Mouse (Mus musculus) embryonic facial prominence, embryonic 11.5 days (tissue): ENCODE measurements around the gene Fermt3. TPM values are rescaled to one million over a fixed set of nuclear protein-coding genes. Genes with fewer than 3 reads are reported as not detected.

Experiments used
- ATAC-seq: fragments of 200-750 bp; cut with Nextera tagmentation; replicated peaks from 2 replicates; pipeline ENCODE4 v1.8.0; 2017; ENCODE audit warnings: low read depth; ENCODE audit not compliant: insufficient number of reproducible peaks, low FRiP score, low TSS enrichment
- DNase-seq: peaks from one replicate; pipeline ENCODE4 v3.0.0-alpha.2; 2015; ENCODE audit warnings: low spot score
- H3K27ac ChIP-seq: fragments of 300-500 bp; sonication (generic); replicated peaks from 2 replicates; pipeline ENCODE4 v1.5.1; 2014; ENCODE audit warnings: mild to moderate bottlenecking, low read depth, low read length, control low read depth
- H3K27me3 ChIP-seq: fragments of 300-500 bp; sonication (generic); 2 replicates; pipeline ENCODE4 v1.6.1; 2014; ENCODE audit warnings: mild to moderate bottlenecking, low read length, moderate library complexity, mixed read lengths; ENCODE audit not compliant: control insufficient read depth, insufficient read depth
- H3K36me3 ChIP-seq: fragments of 300-500 bp; sonication (generic); replicated peaks from 2 replicates; pipeline ENCODE4 v1.6.1; 2014; ENCODE audit warnings: low read depth, mild to moderate bottlenecking, low read length, moderate library complexity, mixed read lengths; ENCODE audit not compliant: control insufficient read depth, insufficient read depth
- H3K4me1 ChIP-seq: fragments of 300-500 bp; sonication (generic); 2 replicates; pipeline ENCODE4 v1.6.1; 2014; ENCODE audit warnings: low read length, mixed read lengths; ENCODE audit not compliant: control insufficient read depth, insufficient read depth
- H3K4me2 ChIP-seq: fragments of 300-500 bp; sonication (generic); 2 replicates; pipeline ENCODE4 v1.6.1; 2014; ENCODE audit warnings: low read depth, mild to moderate bottlenecking, control low read depth, low read length, moderate library complexity
- H3K4me3 ChIP-seq: fragments of 300-500 bp; sonication (generic); 2 replicates; pipeline ENCODE4 v1.5.1; 2014; ENCODE audit warnings: low read depth, low read length, control low read depth
- H3K9ac ChIP-seq: fragments of 300-500 bp; sonication (generic); replicated peaks from 2 replicates; pipeline ENCODE4 v1.6.1; 2014; ENCODE audit warnings: mild to moderate bottlenecking, control low read depth, low read length
- H3K9me3 ChIP-seq: fragments of 300-500 bp; sonication (generic); replicated peaks from 2 replicates; pipeline ENCODE4 v1.6.1; 2016; ENCODE audit warnings: mild to moderate bottlenecking, low read length, inconsistent platforms, mixed read lengths; ENCODE audit not compliant: control insufficient read depth
- WGBS: fragments of 180-500 bp; shearing (Covaris S2); extraction: QIAGEN DNeasy Blood & Tissue Kit; methylation state at CpG from one replicate; pipeline ENCODE4 v1.1.7; 2014; 5-methylcytosine and 5-hydroxymethylcytosine counted together
- polyA plus RNA-seq: library from polyadenylated mRNA; unstranded; fragments of >200 nt; fragmentation: Nextera tagmentation; extraction: Ambion mirVana; gene quantifications from 2 replicates; pipeline ENCODE4 v1.2.1, GENCODE M21; 2014

Fermt3 gene
- 6.3 and 6.6 TPM in 2 replicates for polyA plus RNA-seq

DNA sequence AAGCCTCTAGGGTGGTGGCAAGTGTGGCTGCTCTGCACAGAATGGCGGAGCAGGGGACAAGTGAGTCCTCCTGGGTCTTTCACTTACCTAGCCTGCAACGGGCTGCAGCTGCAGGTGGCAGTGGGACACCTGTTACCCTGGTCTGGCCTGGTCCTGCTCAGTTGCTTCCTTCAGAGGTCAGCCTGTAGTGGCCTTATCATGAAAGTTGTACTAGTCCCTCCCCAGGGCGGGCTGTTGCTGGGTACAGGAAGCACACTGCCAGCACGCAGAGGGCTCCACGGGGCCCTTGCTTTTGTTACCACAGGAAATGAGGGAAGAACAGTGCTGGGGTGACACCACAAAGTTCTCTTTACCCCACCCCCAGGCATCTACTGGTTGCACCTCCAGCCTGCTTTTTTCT, at the start of gene Fermt3:
Fermt3 (minus strand) TSS at position 279 of the 400 bp plus-strand sequence.
- 83% methylated on average over 5 of the region's 5 CpGs for WGBS
- H3K4me2 ChIP-seq, result no peak within 1 kb of the TSS

DNA sequence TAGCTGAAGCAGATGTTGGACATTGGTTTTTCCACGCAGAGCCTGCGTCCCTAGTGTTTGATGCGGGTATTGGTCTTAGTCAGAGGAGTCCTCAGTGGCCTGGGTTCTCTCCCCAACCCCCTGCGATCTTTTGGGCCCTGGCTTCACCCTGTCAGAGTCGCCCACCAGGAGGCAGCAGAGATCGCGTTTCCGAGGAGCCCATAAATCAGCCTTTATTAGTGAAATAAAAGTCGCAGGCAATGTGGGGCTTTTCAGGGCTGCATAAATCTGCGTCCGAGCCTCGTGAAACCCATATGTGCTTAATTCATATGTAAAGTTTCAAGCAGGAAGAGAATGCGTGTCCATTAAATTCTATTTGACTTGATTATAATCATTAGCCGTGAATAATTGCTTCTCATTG, 48.9 kb upstream of the Fermt3 start:
- ATAC-seq (no peak), DNase-seq (peak; percentile 90)
- Histone ChIP-seq H3K27ac (no peak overlapping the region), H3K4me1 (peaks cover 18% of the 10 kb centered on the region), H3K4me2 (no peak overlapping the region), H3K9ac (no peak overlapping the region), H3K36me3 (no peaks in the 10 kb centered on the region), H3K4me3 (no peak overlapping the region), H3K27me3 (peaks cover 2% of the 10 kb centered on the region; the same call in 1 of the 2 replicates), H3K9me3 (no peaks in the 10 kb centered on the region)
- 4% methylated on average over 14 of the region's 14 CpGs for WGBS

More for the DNA sequence above, at the start of gene Fermt3:
- no peaks in the 10 kb centered on the region for H3K27me3 ChIP-seq
- H3K27ac ChIP-seq, result no peak within 1 kb of the TSS
- H3K9me3 ChIP-seq, result no peaks in the 10 kb centered on the region
- H3K36me3 ChIP-seq, result peaks cover 25% of the 10 kb centered on the region
- peak; percentile 60; the same call in 1 of the 2 replicates for ATAC-seq
- H3K4me3 ChIP-seq, result no peak within 1 kb of the TSS
- no peak within 1 kb of the TSS for H3K9ac ChIP-seq
- no peak for DNase-seq
- H3K4me1 ChIP-seq, result no peaks in the 10 kb centered on the region

DNA sequence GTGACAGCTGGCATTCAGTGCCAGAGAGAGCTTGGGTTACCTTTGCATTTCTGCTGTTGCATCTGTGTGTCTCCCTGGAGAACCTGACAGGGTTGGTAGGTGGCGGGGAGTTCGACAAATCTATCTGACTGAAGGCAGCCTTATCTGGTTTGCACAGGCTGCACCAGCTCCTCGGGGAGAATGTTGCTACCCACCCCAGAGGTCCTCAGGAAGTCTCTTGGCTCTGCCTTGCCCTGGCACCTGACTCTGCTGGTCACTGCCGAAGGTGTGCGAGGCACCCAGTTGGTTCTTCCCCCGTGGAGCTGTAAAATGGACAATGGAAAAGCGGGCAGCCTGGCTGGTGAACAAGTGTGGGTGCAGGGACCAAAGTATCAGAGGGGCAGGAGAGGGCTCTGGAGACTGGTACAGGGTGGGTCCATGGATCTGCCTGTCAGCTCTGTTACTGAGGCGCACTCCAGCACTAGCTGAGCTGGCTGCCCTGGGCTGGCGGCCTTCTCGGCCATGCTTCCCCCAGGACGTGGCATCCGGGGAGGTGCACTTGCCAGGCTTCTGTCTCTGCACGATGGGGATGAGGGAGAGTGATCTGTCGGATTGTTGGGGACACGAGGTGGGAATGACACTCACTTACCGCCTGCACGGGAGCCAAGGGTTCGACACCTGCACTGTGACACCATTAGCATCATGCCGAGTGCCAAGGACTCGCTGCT, 48.2 kb upstream of the Fermt3 start:
- no peak for DNase-seq
- no peak for ATAC-seq
- WGBS, result 57% methylated on average over 20 of the region's 20 CpGs
- Histone ChIP-seq H3K27ac (no peak overlapping the region), H3K4me1 (peaks cover 18% of the 10 kb centered on the region), H3K4me2 (no peak overlapping the region), H3K4me3 (no peak overlapping the region), H3K9ac (no peak overlapping the region), H3K9me3 (no peaks in the 10 kb centered on the region), H3K36me3 (no peaks in the 10 kb centered on the region), H3K27me3 (peaks cover 2% of the 10 kb centered on the region; the same call in 1 of the 2 replicates)

DNA sequence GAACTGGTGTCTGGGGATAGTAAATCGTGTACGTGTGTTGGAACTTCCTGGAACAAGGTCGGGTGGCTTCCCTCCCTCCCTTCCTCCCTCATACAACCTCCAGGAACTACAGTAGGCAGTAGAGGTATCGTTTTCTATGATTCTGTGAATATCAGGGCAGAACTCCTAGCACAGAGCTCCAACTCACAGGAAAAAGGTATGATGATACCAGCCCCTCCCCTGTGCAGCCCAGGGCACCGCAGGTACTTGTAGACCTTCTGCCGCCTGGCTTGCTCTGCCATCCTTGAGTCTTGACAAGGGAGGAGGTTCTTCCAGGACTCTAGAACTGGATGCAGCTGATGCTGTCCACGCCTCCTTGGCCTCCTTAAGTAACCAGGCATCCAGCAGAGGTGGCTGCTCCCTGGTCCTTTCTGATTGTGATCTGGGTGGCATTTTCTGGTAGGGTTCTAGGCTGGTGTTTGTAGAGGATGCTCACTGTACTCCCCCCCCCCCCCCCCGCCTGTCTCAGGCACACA, 47.6 kb upstream of the Fermt3 start:
- WGBS, result 34% methylated on average over 8 of the region's 8 CpGs
- Histone ChIP-seq H3K9me3 (no peaks in the 10 kb centered on the region), H3K27ac (no peak overlapping the region), H3K36me3 (no peaks in the 10 kb centered on the region), H3K4me1 (peaks cover 18% of the 10 kb centered on the region), H3K27me3 (peaks cover 2% of the 10 kb centered on the region; the same call in 1 of the 2 replicates), H3K4me2 (no peak overlapping the region; the same call in 1 of the 2 replicates), H3K9ac (peak overlapping the region; percentile 44; the same call in 1 of the 2 replicates), H3K4me3 (no peak overlapping the region)
- no peak for ATAC-seq
- no peak for DNase-seq

DNA sequence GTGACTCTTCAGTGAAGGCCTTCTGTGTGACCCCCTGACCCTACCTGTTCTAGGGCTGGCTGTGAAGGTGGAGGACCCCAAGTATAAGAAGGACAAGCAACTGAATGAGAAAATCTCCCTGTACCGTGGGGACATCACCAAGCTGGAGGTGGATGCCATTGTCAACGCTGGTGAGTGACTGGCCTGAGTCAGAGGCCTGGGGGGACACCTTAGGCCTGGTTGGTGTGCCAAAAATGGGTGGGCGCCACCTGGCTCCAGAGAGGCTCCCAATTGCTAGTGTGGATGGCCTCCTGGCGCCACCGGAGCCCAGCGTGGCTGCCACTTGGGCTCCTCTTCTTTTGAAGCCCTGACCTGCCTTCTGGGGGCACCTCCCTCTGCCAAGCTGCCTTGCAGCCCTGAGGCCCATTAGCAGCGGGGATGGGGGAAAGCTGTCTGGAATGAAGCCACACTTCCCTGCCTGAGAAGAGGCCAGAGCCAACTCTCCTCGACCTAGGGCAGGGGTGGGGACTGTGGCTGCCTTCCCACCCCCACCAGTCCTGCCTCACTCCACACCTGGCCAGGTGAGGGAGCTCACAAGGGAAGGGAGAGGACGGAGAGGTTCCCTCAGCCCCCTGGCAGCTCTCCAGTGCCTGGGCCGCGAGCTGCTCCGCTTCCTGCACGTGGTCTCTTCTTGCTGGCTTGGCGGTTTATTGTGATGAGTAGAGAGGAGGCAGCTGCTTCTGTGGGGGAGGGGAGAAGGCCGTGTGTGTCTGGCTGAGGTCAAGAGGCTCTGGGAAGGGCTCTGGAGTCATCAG, 47.0 kb upstream of the Fermt3 start:
- peaks cover 18% of the 10 kb centered on the region for H3K4me1 ChIP-seq
- no peak overlapping the region for H3K27ac ChIP-seq
- DNase-seq, result peak; percentile 33
- peaks cover 2% of the 10 kb centered on the region; the same call in 1 of the 2 replicates for H3K27me3 ChIP-seq
- H3K4me2 ChIP-seq, result no peak overlapping the region; the same call in 1 of the 2 replicates
- H3K9me3 ChIP-seq, result no peaks in the 10 kb centered on the region
- no peak overlapping the region for H3K4me3 ChIP-seq
- H3K9ac ChIP-seq, result peak overlapping the region; percentile 44
- H3K36me3 ChIP-seq, result no peaks in the 10 kb centered on the region
- ATAC-seq, result no peak
- 40% methylated on average over 15 of the region's 15 CpGs for WGBS

DNA sequence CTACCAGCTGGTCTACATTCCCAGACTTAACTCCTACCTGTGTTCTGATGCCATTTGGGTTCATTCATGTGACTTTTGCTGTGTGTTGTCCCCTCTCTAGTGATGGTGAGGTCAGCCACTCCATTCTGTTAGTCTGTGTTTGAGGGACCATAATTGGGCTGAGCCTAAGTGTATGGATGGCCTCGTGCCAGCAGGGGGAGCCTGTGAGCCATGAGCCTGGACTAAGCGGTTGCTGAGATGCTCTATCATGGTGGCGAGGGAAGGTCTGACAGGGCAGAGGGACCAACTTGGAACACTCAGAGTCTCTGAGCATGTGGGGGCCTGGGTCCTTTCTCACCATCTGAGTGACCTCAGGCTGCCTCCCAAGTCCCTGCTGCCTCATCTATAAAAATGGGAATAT, 45.3 kb upstream of the Fermt3 start:
- no peaks in the 10 kb centered on the region for H3K36me3 ChIP-seq
- H3K27me3 ChIP-seq, result peaks cover 2% of the 10 kb centered on the region; the same call in 1 of the 2 replicates
- 4% methylated on average over 3 of the region's 3 CpGs for WGBS
- H3K4me2 ChIP-seq, result no peak overlapping the region
- no peak overlapping the region for H3K27ac ChIP-seq
- H3K9ac ChIP-seq, result no peak overlapping the region
- no peaks in the 10 kb centered on the region for H3K9me3 ChIP-seq
- no peak overlapping the region for H3K4me3 ChIP-seq
- ATAC-seq (no peak; the same call in 1 of the 2 replicates), DNase-seq (peak; percentile 91)
- H3K4me1 ChIP-seq, result peaks cover 15% of the 10 kb centered on the region

DNA sequence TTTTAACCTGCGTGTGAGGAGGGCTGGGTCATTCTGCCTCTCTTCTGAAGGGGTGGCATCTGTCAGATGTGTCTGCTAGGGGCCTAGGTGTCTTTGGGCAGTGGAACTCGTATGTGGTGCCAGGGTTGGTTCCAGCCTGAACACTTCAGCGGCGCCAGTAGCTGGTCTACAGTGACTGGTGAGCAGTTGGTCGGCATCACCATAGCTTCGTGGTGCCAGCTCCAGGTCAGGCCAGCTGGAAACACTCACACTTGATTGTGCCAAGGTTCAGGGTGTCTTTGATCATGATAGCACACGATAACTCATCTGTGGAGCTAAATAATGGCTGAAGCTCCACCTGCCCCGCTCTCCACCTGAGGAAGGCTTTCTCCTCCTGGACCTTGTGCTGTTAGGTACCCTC, 43.6 kb upstream of the Fermt3 start:
- Histone ChIP-seq H3K4me1 (peaks cover 9% of the 10 kb centered on the region), H3K27me3 (no peaks in the 10 kb centered on the region; the same call in 1 of the 2 replicates)

More for the DNA sequence above, 43.6 kb upstream of the Fermt3 start:
- DNase-seq (no peak), ATAC-seq (no peak)
- 89% methylated on average over 8 of the region's 8 CpGs for WGBS
- Histone ChIP-seq H3K36me3 (no peaks in the 10 kb centered on the region), H3K9ac (no peak overlapping the region), H3K27ac (no peak overlapping the region), H3K9me3 (no peaks in the 10 kb centered on the region), H3K4me3 (no peak overlapping the region), H3K4me2 (no peak overlapping the region)
